Mouse (Mus musculus): ENCODE data around the gene Atp11c. TPM values are rescaled to one million over a fixed set of nuclear protein-coding genes. Genes with fewer than 3 reads are reported as not detected.

Gene Atp11c
- total RNA-seq (2021) = 10 to 100 TPM; 13.0 to 15.9 TPM
- long read RNA-seq, experiment 1, full-length matches to known transcripts = 5 of 6 reads
- long read RNA-seq, experiment 1, partial matches to known transcripts = 1 of 6 reads
- long read RNA-seq, experiment 1, other reads (novel, unspliced or antisense) = 0 of 6 reads
- long read RNA-seq, experiment 2, full-length matches to known transcripts = 2 of 8 reads
- long read RNA-seq, experiment 2, partial matches to known transcripts = 4 of 8 reads
- long read RNA-seq, experiment 2, other reads (novel, unspliced or antisense) = 2 of 8 reads

- no peak for DNase-seq (ENCODE audit: low spot score in 2 of 2)
Measured at GRCm38 (mm10) chrX:60592598-60592997, at the start of gene Atp11c. Atp11c (minus strand) TSS chrX:60592698.

GRCm38 (mm10) chrX:60609202-60609601, 16.7 kb upstream of the Atp11c start:
- no peak for DNase-seq (ENCODE audit: low spot score in 2 of 2)

- no peak for DNase-seq (ENCODE audit: low spot score in 2 of 2)
Measured at GRCm38 (mm10) chrX:60570539-60570938, 22.0 kb downstream of the Atp11c start.

- no peak for DNase-seq (ENCODE audit: low spot score in 2 of 2)
Measured at GRCm38 (mm10) chrX:60569047-60569446, 23.5 kb downstream of the Atp11c start.

GRCm38 (mm10) chrX:60555242-60555641, 37.3 kb downstream of the Atp11c start:
- DNase-seq (ENCODE audit: low spot score in 2 of 2) = no peak

- DNase-seq (ENCODE audit: low spot score in 2 of 2) = peak; percentile 27 to 32
Measured at GRCm38 (mm10) chrX:60547444-60548304, 44.8 kb downstream of the Atp11c start.

- no peak for DNase-seq (ENCODE audit: low spot score in 2 of 2)
Measured at GRCm38 (mm10) chrX:60547098-60547443, 45.4 kb downstream of the Atp11c start.

GRCm38 (mm10) chrX:60545906-60546305, 46.6 kb downstream of the Atp11c start:
- DNase-seq (ENCODE audit: low spot score in 2 of 2) = no peak

DNA sequence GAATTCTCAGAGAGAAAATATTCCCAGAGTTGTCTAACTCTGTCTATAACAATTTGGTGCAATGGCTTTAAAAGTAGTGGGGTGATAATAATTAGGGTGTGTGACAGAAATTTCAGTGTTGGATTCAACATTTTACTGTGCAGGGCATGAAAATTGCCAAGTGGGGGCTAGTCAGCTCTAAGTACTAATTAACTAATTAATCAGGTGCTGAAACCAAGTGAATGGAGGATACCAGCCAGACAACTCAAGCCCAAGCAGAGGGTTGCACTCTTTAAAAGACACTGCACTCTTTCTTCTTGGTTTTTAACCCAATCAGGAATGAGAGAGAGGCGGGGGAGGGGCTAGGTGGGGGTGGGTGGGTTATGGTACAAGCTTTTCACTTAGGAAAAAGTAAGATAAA, 47.1 kb downstream of the Atp11c start:
- no peak for DNase-seq (ENCODE audit: low spot score in 2 of 2)

DNA sequence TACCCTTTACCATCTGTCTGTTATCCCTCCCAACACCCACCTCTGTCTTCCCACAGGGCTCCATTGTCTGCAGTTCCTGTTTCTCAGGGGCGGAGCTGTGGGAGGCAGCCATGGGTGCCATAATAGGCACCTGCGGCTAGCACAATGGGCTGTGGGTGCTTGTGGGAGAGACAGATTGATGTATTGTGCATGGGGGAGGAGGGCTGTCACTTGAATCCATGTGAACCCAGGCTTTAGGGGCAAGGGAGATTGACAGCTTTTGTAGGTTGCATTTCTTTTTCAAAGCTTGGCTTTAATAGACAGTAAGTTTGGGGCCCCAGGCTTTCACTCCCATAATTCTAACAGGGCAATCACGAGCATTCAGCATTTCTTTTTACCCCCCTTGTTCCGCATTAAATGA, 48.4 kb downstream of the Atp11c start:
- DNase-seq (ENCODE audit: low spot score in 2 of 2) = no peak

GRCm38 (mm10) chrX:60542901-60543300, 49.6 kb downstream of the Atp11c start:
- DNase-seq (ENCODE audit: low spot score in 2 of 2) = no peak

GRCm38 (mm10) chrX:60539149-60539548, 53.3 kb downstream of the Atp11c start, which contains the start of gene Gm7073:
Gm7073 (minus strand) TSS chrX:60539249.
- no peak for DNase-seq (ENCODE audit: low spot score in 2 of 2)

- peak; percentile 2 to 21 for DNase-seq (ENCODE audit: low spot score in 2 of 2)
Measured at GRCm38 (mm10) chrX:60503995-60504394, 88.5 kb downstream of the Atp11c start.

GRCm38 (mm10) chrX:60497750-60498149, 94.7 kb downstream of the Atp11c start:
- DNase-seq (ENCODE audit: low spot score in 2 of 2) = no peak

DNA sequence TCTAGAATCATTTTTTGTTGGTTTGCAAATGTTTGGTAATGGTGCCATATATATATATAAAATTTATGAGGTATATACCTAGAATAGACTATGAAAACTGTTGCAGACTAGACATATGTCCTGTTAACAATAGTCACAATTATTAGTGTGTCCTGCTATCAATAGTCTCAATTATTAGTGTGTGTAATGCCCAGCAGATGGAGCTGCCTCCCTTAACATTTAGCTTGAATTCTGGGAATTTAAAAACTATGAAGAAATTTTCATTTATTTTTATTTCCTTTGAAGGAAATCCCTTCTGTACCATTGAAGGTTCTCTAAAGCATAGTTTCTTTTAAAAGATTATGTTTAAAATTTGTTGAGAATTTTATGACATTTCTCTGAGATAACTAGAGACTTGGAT, 97.2 kb downstream of the Atp11c start:
- no peak for DNase-seq (ENCODE audit: low spot score in 2 of 2)

DNA sequence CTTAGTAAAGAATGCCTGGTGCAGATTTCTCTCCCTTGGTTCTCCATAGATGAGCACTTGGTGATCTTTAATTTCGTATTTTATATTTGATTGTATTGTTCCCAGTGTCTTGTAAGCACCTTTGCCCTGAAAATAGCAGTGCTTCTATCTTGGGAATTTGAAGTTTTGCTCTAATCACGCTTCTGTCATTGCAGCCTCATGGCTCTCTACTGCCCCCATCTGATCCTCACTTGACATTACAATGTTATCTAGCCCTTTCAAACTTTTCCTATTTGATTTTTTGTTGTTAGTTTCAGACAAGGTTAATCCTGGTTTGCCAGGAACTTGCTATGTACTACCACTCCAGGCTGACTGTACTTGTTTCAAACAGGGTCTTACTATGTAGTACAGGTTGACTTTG, 128.7 kb downstream of the Atp11c start:
- DNase-seq (ENCODE audit: low spot score in 2 of 2) = no peak

DNA sequence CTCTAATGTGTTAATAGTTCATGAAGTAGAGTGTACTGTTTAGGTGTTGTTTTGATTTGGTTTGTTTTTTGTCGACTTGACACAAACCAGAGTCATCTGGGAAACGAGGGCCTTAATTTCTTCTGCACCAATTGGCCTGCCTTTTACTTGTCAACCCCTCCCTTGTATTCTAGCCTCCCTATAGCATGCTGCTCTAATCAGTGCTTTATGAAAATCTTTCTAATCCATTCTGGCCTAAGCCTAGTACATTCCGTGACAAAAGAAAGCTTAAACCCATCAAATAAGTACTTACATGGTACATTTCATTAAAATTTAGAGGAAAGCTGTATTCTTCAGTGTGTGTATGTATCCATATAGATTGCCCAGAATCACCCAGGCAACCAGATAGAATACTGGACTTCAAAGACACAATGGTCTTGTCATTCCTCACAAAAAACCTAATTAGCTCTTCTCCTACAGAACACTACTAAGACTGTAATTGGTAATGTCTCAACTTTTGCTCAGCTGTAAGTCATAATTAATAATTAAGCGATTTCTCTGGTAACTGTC, 177.9 kb downstream of the Atp11c start:
- DNase-seq (ENCODE audit: low spot score in 2 of 2) = no peak

GRCm38 (mm10) chrX:60405681-60406080, 186.8 kb downstream of the Atp11c start:
- DNase-seq (ENCODE audit: low spot score in 2 of 2) = no peak

- DNase-seq (ENCODE audit: low spot score in 2 of 2) = peak; percentile 71 to 74
Measured at GRCm38 (mm10) chrX:60404668-60405044, 187.8 kb downstream of the Atp11c start.

DNA sequence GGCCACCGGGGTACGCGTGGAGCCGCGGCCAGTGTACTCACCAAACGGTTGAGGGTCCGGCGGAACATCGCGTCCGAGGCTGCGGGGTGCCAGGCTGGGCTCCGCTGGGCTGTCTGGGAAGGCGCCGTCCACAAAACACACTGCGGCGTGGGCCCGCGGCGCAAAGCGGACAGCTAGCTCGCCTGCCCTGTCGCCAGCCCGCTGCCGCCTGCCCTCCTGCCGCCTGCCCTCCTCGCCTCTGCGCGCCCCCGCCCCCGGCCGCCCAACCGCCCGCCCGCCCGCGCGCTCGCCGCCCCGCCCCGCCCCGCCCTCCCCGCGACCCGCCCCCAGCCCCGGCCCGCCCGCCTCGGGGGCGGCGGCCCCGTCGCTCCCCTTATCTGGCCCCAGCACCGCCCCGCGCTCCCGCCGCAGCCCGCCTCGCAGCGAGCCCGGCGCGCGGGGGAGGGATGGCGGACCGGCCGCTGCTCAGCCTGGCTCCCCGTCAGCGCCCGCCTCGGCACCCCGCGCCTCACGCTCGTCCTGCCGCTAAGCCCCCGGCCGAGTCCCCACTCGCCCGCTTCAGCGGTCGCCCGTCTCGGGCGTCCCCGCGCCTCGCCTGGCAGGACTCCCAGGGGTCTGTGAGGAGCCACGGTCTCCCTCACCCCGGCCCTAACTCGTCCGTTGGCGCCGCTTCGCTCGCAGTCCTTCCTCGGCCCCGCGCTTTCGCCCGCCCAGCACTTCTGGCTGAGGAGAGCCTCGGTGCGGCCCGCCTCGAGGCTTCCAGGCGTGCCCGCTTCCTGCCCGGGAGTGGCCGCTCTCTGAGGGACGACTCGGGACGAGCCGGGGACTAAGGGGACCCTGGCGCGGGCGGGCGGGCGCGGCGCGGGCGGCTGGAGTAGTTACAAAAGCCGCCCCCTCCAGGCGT, 188.5 kb downstream of the Atp11c start:
- peak; percentile 68 to 73 for DNase-seq (ENCODE audit: low spot score in 2 of 2)
